Mouse (Mus musculus) gastrocnemius, postnatal 25 days (tissue): ENCODE data around the gene Prepl. TPM values are rescaled to one million over a fixed set of nuclear protein-coding genes. Genes with fewer than 3 reads are reported as not detected.

ENCODE experiments used
- DNase-seq: peaks from one replicate; pipeline ENCODE4 v3.0.0; 2022
- long read RNA-seq, 2 experiments: library from polyadenylated mRNA; stranded (forward); transcript quantifications; one replicate each; pipeline ENCODE4 v2.0.0; 2021
- total RNA-seq, 2 experiments: library from RNA; stranded (reverse); gene quantifications; 1 replicate in 1 of 2; 2 replicates in 1 of 2; pipeline ENCODE4 v1.2.3; 2021

Gene Prepl
- 10 to 100 TPM; 35.7 to 38.1 TPM for total RNA-seq
- long read RNA-seq, experiment 1, transcript Prepl-201 (14 exons, 3,255 nt), result major isoform, 7 of 11 reads
- long read RNA-seq, experiment 1, partial matches to known transcripts, result 3 of 11 reads
- long read RNA-seq, experiment 1, other reads (novel, unspliced or antisense), result 0 of 11 reads
- long read RNA-seq, experiment 2, partial matches to known transcripts, result 3 of 11 reads
- long read RNA-seq, experiment 2, other reads (novel, unspliced or antisense), result 2 of 11 reads

DNA sequence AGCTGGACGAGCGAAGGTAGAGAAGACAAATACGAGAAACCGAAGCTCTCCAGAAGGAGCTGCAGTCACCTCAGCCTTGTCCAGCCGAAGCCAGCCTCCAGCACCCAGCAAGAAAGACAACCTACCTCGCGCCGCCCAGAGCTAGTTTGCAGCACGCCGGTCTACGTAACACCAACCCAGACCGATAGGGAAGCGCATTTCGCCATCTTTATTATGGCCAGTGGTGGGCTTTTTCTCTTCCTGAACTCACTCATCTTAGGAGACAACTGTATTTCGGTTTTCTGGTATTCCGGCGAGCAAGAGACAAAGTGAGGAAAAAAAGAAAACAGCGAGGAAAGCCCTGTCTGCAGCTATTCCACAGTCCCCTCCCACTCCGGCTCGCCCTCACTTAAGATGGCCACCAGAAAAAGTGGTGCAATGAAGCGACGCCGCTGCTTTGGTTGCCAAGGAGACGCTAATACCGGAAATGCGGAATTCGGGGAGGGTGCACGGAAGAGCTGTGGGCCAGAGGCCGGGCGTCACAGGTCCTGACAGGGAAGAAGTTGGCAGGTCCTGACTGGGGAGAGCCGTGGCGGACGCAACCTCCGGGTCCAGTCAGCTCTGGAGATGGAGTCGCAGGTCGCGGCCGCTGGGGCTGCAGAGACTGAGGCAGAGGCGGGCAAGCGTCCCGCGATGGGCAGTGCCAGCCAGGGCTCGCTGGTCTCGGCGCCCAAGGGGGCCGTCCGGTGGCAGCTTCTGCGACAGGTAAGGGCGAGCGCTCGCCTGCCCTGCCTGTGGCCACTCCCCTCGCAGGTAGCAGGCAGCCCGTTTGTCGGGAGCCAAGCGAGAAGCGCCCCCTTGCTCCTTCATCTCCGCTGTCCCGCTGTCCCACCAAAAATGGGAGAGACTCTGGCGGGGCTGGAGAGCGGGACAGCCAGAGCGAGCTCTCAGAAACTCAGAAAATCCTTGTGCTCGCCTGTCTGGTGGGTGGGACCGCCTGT, at the start of gene Prepl, which contains the start of gene Camkmt:
Prepl (minus strand) TSS at position 122 of the 980 bp plus-strand sequence.
Camkmt (plus strand) TSS at position 433 of the 980 bp plus-strand sequence.
- peak; percentile 94 for DNase-seq

GRCm38 (mm10) chr17:85138393-85138792, 48.4 kb upstream of the Prepl start:
- no peak for DNase-seq

DNA sequence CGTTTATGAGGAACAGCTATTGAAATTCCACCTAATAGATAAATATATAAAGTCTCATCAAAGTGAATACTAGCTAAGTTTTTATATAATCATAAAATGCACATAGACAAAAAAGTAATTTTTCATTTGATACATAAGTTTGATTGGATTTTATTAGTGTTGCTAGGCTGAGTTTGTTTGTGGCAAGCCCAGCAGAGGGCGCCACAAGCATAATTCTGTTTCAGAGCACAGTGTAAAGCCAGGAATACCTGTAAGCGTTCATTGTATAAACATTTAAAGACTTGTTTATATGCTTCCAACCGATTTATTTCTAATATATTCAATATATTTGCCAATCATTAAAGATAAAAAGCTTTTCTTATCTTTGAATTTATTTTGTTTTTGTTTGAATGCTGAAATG, 26.6 kb upstream of the Prepl start:
- DNase-seq, result no peak

DNA sequence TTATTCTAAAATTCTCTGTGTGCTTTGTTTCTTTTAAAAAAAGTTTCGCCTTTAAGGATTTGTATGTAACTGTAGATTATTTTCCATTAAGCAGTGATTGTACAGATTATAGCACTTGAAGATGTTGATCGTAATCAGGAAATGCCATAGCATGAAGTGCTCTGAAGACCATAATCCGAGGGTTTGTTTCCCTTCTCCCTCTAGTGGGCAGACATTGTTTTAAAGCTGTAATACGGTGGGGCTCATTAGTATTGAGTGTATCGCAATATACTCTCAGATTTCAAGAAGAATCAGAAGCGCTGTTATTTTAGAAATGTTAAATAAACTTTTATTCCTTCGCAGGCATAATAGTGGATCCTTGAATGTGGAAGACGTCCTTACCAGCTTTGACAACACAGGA, 23.4 kb upstream of the Prepl start:
- no peak for DNase-seq

DNA sequence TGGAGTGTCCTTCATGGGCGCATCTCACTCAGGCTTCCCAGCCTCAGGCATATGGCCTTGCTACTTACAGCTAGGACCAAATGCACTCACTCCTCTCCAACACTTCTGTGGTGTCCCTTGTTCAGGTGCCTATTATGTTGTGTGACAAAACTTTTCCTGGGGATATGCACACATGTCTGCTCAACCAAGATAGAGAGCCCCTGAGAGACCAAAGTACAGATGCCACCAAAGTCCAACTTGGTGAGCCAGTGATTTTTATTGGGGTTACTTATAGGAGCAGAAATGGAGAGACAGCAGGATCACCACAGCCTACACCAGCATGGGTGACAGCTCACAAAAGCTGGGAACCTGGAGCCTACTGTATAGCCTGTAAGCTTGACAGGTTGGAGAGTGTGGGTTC, 20.6 kb upstream of the Prepl start:
- DNase-seq, result no peak

GRCm38 (mm10) chr17:85103310-85103709, 13.3 kb upstream of the Prepl start:
- DNase-seq, result no peak

GRCm38 (mm10) chr17:85101751-85102150, 11.7 kb upstream of the Prepl start:
- no peak for DNase-seq

- DNase-seq, result no peak
Measured at GRCm38 (mm10) chr17:85100232-85100631, 10.2 kb upstream of the Prepl start.

- no peak for DNase-seq
Measured at GRCm38 (mm10) chr17:85098677-85099323, 8.8 kb upstream of the Prepl start.

- DNase-seq, result no peak
Measured at GRCm38 (mm10) chr17:85096396-85096795, 6.4 kb upstream of the Prepl start.

- no peak for DNase-seq
Measured at GRCm38 (mm10) chr17:85091762-85092161, 1.7 kb upstream of the Prepl start.

- no peak for DNase-seq
Measured at GRCm38 (mm10) chr17:85089621-85090020, 420 bp downstream of the Prepl start.

GRCm38 (mm10) chr17:85089011-85089410, 1.0 kb downstream of the Prepl start:
- DNase-seq, result no peak

DNA sequence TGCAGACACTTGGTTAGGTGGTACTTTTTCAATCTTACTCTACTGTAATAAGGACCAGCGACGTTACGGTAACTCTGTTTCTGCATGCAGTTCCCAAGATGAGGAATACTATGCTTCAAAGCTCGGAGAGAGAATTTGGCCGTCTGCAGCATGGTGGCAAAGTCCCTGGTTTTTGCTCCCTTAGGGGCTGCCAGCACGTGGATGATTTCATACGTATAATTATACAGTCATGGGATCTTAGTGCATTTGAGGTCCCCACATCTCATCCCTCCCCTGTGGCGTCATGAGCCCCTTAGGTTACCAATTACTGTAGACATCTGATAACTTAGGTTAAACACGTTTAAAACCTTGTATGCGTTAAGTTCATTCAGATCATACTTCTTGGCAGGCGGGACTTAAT, 1.6 kb downstream of the Prepl start:
- no peak for DNase-seq

DNA sequence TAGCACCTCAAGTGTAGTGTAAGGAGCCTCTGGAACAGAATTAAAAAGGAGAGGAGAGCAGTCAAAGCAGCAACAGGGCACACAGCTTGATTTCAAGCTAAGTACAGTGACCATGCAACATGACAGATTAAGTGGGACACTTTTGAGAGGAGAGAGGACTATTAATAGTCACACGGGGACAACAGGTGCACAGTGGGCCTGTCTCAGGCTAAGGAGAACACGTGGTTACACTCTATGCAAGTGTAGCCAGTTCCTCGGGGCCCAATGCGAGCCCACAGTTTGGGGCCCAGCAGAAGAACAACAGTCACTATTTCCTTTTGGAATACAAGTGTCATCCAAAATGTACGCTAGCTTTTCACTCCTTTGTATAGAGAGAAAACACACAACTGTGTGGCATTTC, 2.5 kb downstream of the Prepl start:
- DNase-seq, result peak; percentile 43

GRCm38 (mm10) chr17:85086501-85086900, 3.5 kb downstream of the Prepl start:
- DNase-seq, result no peak

DNA sequence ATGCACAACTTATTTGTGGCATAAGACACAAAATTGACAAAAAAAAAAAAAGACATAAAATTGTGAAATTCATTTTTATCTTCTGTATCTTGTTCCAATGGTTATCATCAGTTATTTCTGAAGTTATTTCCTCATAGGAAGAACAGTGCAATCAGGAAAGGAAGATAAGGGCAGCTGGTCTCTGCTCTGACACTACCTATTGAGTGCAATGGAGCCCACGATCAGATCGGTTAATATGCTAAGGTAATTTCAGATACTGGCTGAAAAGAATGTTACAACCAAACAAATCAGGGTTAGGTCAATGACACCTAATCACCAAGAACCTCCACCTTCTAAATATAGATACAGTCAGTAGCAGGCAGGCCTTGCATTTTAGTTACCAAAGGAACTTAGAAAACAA, 4.7 kb downstream of the Prepl start:
- no peak for DNase-seq

GRCm38 (mm10) chr17:85080781-85081180, 9.3 kb downstream of the Prepl start:
- no peak for DNase-seq

DNA sequence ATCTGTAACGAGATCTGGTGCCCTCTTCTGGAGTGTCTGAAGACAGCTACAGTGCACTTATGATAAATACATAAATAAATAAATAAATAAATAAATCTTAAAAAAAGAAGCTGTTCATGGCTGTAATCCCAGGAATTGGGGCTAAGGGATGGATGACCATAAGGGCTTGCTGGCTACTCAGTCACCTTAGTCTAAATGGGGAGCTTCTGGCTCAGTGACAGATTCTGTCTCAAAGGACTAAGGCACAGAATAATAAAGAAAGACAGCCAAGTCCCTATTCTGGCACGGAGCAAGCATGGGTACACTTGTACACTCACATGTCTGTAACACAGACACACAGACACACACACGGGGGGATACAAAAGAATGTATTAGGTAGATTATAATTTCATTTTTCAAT, 10.8 kb downstream of the Prepl start:
- DNase-seq, result no peak

- no peak for DNase-seq
Measured at GRCm38 (mm10) chr17:85074083-85074482, 16.0 kb downstream of the Prepl start.

DNA sequence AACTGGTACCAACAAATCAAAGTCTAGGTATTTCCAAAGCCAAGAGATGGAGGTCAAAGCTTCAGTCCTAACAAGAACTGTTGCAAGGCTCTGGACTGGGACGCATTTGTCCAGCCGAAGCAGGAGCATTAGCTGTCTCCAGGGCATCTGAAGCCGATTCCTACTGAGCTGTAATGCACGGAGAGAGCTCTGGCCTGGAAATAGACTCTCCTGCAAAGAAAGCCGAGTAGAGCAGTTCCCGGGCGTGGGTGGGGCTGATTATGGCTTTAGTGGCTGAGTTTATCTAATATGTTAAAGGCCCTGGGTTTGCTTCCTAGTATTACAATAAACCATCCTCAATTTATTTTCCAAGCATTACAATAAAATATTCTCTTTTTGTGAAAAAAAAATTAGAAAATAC, 16.8 kb downstream of the Prepl start:
- DNase-seq, result no peak

GRCm38 (mm10) chr17:85072383-85072782, 17.7 kb downstream of the Prepl start:
- no peak for DNase-seq
